Mouse (Mus musculus) inflammation-experienced regulatory T-cells, adult 6 months (primary cell): ENCODE data around the gene Arnt2. TPM values are rescaled to one million over a fixed set of nuclear protein-coding genes. Genes with fewer than 3 reads are reported as not detected.

Experiments used
- ATAC-seq: one replicate; pipeline ENCODE4 v1.8.0; 2017
- polyA plus RNA-seq, 3 experiments: library from polyadenylated mRNA; unstranded; fragments of 100-300 nt; shearing (Covaris generic); gene quantifications; one replicate each; pipeline ENCODE4 v1.2.1; 2017

Arnt2 gene
- polyA plus RNA-seq, 3 experiments from 2014 or later: 4.6 to 7.2 (median 5.6) TPM

DNA sequence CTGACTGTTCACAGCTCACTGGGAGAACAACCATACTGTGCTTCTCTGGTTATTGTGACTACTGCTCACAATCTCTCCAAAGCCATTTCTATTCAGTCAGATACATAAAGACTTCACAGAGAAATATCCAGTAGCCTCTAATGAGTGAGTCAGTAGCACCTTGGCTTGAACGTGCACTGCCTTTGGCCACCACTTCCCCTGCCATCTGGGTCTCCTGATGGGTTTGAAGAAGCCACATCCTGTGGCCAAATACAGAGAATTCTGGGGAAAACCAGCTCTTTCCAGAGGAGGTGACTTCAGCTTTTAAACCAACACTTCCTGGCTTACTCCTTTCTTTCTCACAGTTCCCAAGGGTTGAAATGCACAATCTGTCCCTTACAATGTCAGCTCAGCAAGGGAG is 69.0 kb downstream of the Arnt2 start:
- no peak for ATAC-seq

DNA sequence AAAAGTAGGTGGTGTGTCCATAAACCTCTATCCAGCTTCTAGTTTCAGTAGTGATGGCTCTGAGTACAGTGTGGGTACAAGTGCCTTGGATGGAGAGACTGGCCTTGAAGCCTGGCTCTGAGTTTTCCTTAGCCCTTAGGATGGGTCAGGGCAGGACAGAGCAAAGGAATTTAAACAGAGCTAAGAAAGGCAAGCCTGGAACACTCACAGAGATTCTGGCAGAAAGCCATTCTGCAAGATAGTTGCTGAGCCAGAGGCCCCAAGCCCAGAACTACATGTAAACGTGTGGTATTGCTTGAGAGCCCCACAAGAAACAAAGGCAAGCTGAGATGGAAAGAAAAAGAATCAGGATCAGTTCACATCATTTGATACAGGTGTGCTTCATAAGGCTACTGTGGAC is 70.8 kb downstream of the Arnt2 start:
- no peak for ATAC-seq

- no peak for ATAC-seq
Measured at GRCm38 (mm10) chr7:84337768-84338167, 72.2 kb downstream of the Arnt2 start.

DNA sequence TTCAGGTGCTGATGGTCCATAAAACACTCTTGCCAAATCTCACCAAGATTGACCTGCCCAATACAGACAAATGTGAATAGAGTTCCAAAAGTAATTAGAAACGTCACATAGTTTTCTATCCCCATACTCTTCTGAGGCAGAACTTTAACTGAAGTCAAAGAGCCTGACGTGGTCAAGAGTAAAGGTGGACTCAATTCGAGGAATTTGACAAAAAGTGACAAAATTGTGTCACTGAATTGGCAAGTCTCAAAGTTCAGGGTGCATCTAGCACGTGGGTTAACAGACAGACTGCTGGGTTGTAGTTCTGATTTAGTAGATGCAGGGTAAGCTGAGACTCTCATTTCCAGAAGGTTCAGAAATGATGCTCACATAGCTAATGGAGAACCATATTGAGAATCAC is 73.1 kb downstream of the Arnt2 start:
- ATAC-seq: no peak

- ATAC-seq: no peak
Measured at GRCm38 (mm10) chr7:84336580-84336886, 73.4 kb downstream of the Arnt2 start.

- no peak for ATAC-seq
Measured at GRCm38 (mm10) chr7:84335766-84336579, 74.0 kb downstream of the Arnt2 start.

DNA sequence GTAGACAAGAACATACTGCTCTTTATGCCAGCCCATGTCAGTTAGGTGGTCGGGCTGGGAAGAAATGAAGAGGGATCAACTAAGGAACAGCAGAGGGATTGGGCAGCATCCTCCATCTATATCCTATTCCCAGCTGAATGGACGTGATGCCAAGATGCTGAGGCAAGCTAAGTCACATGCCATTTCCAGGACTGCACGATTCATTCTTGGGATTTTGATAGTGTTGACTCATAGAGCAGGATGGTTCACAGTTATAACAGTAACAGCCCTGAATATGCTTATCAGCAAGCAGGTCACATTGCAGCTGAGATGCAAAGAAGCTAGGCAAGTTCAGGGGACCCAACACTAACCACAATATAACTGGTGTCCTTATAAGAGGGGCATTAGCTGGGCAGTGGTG is 76.0 kb downstream of the Arnt2 start:
- ATAC-seq: no peak

DNA sequence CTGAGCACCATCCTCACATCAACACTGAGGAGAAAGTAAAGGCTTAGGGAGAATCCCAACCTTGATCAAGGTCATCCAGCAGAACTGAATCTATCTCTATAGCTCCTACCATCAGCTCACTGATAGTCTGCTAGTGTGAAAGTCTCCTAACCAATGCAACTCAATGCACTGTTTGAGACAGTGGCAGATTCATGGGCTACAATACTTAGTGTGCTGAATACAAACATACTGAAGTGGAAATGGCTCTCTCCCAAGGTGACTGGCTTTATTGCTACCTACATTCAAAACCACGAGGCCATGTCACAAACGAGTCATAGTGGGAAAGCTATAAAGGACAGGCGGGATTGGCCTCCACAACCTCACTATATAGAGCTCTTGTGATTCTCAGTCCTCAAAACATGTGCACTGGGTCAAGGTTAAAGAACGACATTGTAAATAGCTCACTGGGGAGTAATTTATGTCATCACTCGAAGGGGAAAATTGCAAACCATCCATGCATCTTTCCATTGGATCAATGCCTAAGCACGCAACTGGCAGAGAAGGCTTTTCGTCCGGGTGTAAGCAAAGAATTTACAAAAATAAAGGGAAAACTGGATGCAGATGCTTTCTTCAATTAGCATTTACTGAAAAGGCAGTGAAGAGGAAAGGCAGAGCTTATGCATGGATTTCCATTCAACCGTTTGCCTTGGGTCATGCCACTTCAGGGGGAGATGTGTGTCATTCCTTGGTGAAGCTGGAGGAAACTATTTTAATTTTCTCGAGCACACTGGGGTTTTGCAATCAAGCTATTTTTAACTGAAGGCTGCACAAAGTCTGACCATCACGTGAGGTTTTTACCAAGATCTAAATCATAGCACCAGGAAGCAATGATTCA is 77.4 kb downstream of the Arnt2 start:
- no peak for ATAC-seq

- no peak for ATAC-seq
Measured at GRCm38 (mm10) chr7:84329174-84329583, 80.8 kb downstream of the Arnt2 start.

DNA sequence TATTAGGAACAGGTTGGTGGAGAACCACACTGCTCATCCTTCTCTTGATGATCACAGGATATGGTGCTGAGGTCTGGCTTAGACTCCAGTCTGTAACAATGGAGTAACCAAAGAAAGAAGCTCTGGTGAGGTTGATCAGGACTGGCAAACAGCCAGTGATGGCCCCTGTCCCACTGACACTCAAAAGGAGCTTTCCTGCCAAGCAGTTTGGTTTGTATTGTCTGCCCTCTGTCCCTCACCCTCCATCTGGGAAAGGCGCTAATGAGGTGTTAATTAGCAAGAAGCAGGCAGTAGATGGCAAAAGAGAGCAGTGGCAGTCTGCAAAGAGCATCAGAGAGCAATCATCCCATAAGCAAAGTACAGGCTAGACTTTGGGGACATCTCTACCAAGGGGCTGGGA is 81.2 kb downstream of the Arnt2 start:
- no peak for ATAC-seq

- ATAC-seq: no peak
Measured at GRCm38 (mm10) chr7:84325570-84326328, 84.2 kb downstream of the Arnt2 start.

DNA sequence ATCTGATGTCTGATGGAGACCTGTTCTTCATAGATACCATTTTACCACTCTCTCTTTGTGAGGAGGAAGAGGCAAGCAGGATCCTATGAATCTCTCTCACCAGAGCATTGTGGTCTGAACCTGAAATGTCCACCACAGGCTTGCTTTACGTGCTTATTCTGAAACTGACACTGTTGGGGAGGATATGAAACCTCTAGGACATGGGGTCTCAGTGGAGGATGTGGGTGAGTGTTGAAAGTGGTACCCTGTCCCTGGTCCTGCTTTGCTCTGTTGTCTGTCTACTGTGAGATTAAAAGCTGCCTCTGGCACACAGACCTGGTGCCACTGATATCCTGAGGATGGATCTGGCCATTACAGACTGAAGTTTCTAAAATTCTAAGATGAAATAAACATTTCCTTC is 88.4 kb downstream of the Arnt2 start:
- no peak for ATAC-seq

- ATAC-seq: no peak
Measured at GRCm38 (mm10) chr7:84315353-84316003, 94.5 kb downstream of the Arnt2 start.

DNA sequence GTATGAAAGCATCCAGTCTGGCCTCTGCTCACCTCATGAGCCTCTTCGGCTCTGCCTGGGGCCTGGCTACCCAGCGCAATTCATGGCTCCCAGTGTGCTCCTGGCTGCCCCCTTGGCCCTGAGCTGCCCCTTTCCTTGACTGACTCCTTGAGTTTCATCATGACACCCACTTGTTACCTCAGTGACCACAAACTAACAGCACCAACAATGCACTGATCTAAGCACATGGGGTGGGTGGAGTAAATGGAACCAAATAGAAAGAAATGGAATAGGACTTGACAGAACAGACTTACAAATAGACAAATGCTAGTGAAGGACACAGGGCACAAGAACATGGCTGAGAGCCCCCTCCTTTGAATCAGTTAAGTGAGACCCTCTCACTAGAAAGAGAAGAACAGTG is 95.2 kb downstream of the Arnt2 start:
- no peak for ATAC-seq

- no peak for ATAC-seq
Measured at GRCm38 (mm10) chr7:84311624-84312023, 98.4 kb downstream of the Arnt2 start.

GRCm38 (mm10) chr7:84310909-84311311 is 99.1 kb downstream of the Arnt2 start:
- ATAC-seq: no peak

DNA sequence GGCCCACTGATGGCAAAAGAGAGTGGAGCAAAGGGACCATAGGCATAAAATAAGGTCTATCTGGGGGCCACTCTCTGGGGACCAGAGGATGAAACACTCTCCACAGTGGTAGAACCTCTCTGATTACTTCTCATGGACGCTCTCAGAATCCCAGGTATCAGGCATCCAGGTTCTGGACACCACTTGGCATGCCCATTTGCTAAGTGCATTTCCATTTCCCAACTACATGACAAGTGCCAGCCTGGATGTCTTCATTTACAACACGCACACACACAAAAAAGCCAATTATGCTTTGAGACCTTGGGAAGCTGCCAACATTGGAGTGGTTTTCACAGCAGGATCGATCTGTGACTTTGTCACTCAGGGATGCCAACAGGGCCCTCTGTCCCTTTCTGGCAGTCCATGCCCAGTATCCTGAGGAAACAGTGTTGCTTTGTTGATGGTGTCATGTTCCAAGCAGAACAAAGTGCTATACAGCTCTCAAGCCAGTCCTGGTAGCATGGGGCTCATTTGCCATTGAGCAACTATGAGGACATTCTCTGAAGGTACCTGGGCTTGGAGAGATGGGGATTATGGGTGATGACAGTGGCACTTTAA is 102.5 kb downstream of the Arnt2 start:
- no peak for ATAC-seq

- no peak for ATAC-seq
Measured at GRCm38 (mm10) chr7:84300261-84300660, 109.7 kb downstream of the Arnt2 start.

DNA sequence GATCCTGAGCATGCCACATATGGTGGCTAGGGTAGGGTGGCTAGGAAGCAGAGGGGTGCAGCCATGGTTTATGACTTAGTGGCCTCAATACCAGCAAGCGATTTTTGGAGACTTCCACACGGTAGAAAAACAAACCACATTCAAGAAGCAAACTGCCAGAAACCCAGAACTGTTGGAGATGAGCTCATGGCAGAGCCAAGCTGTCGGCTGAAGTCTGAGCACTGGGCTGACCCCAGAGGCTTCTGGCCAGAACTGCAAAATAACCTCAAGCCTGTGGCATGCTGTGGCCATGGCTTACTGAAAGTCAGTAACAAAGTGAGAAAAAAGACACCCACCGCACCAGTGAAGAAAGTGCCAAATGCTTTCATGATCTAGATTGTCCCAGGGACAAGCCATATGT is 110.4 kb downstream of the Arnt2 start:
- no peak for ATAC-seq

DNA sequence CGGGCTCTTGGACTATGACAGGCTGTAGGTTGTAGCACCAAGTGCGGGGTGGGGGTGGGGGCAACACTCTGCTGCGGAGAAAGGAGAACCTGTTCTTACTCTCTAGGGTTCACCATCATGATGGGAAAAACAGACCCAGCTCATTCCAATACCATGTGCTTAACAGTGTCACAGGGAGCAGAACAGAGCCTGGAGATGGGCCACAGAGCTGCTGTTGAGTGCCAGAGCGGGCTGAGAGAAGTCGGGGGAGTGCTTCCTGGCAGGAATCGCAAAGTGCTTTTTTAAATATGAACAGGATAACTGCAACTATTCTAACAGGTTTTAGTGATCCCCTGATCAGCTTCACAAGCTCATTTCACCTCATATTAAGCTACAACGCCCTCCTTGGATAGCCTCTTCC is 116.9 kb downstream of the Arnt2 start:
- ATAC-seq: no peak

- ATAC-seq: no peak
Measured at GRCm38 (mm10) chr7:84287226-84287587, 122.8 kb downstream of the Arnt2 start.

- no peak for ATAC-seq
Measured at GRCm38 (mm10) chr7:84286526-84287225, 123.3 kb downstream of the Arnt2 start.
